Mouse (Mus musculus): ENCODE data around the gene Map3k6. TPM values are rescaled to one million over a fixed set of nuclear protein-coding genes. Genes with fewer than 3 reads are reported as not detected.

Gene Map3k6
- polyA plus RNA-seq, 1 experiment from 2014 or later: 2.8 TPM

DNA sequence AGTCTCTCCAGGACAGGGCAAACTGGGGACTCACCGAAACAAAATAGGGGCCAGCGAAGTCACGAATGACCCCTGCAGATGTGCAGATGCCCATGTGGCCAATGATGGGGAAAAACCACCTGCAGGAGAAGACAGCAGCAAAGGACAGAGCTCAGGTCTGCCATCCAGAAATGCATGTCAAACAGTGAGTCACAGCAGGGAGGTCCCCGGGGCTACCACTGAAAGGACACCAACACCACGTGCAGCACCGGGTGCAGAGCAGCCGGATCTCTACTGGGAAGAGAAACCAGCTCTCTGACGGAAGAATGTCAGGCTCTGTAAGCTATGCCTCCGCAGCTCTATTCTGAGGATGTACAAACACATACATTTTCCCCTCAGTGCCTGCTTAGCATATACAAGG is 30.3 kb downstream of the Map3k6 start:
- no peak for ATAC-seq (ENCODE audit: low FRiP score, low read depth)
- 90% methylated on average over 9 of the region's 9 CpGs for WGBS
- no peaks in the 10 kb centered on the region for H3K9me3 ChIP-seq
- peaks cover 2% of the 10 kb centered on the region for H3K4me1 ChIP-seq
- H3K27me3 ChIP-seq: no peaks in the 10 kb centered on the region
- H3K4me3 ChIP-seq: no peak overlapping the region
- no peak overlapping the region for H3K4me2 ChIP-seq (replicated peaks)
- no peak overlapping the region for H3K9ac ChIP-seq (replicated peaks)
- no peak overlapping the region for H3K27ac ChIP-seq (replicated peaks)
- H3K36me3 ChIP-seq: peaks cover 52% of the 10 kb centered on the region

DNA sequence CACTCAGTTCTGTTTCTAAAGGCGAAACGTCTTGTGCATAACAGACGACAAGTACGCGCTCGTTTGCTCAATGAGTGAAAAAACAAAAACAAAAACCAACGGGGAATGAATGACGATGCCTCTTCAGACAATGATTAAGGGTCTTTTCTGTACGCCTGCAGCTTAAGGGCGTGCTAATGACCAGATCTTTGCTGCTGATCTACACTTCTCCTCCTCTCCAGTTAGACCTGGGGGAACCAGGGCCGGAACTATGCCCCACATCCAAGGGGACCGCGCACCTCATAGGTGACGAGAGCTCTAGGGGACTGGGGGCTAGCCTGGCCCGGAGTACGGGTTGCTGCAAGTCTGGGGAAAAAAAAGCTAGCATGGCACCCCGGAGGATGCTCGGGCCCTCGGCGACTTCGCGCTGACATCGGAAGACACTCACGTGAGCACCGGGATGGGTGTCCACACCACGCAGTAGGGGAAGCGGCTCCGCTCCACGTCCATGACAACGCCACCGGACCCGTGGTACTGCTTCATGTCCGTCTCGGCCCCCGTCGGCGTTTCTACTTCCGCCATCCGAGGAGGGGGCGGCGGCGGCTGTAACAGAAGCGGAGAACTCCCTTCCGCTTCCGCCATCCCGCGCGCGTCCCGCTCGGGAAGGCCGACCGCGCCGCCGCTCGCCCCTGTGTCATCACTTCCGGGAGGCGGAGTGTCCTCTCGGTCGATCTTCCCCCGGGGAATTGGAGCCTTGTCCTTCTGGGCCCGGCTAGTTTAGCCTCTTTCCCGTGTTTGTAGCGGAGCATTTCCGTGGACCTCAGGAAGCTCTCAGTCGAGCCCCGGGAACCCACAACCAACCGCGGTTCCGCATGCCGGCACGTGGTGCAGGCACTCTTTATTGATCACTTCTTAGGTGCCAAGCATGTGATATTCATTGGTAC is 36.7 kb downstream of the Map3k6 start, which contains the start of gene Tmem222:
Gene Tmem222, minus strand, starts transcription at position 689 of the 923 bp plus-strand sequence.
- 0 out of 2 replicates have a peak, but pooled peaks cover 3% of the 10 kb centered on the region for H3K27me3 ChIP-seq
- peak within 1 kb of the TSS; percentile 79 for H3K9ac ChIP-seq (replicated peaks)
- peak within 1 kb of the TSS; percentile 91 for H3K27ac ChIP-seq (replicated peaks)
- no peaks in the 10 kb centered on the region for H3K9me3 ChIP-seq
- H3K4me3 ChIP-seq: peak within 1 kb of the TSS; percentile 86
- ATAC-seq (ENCODE audit: low FRiP score, low read depth): peak; percentile 88
- peak within 1 kb of the TSS; percentile 75 for H3K4me2 ChIP-seq (replicated peaks)
- WGBS: under 1% methylated on average over 73 of the region's 73 CpGs
- H3K4me1 ChIP-seq: peaks cover 29% of the 10 kb centered on the region
- 0 out of 2 replicates have a peak, but pooled peaks cover 4% of the 10 kb centered on the region for H3K36me3 ChIP-seq

DNA sequence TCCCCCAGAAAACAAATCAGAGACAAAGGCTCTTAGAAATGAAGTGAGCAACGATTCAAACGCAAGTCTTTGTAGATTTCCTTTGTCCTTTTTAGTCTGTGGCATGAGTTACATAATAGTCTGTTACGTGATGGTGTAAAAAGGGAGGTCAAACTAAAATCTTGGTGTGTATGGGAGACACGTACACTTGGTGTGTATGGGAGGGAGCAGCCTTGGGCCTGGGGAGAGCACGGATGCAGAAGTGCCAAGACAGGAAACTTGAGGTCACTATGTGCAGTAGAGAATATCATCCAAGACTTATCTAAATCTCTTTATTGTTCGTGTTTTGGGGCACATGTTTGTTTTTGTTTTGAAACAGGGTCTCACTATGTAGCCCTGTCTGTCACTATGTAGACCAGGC is 37.4 kb downstream of the Map3k6 start:
- ATAC-seq (ENCODE audit: low FRiP score, low read depth): no peak
- H3K4me2 ChIP-seq (replicated peaks): peak overlapping the region; percentile 75
- 29% methylated on average over 6 of the region's 6 CpGs for WGBS

DNA sequence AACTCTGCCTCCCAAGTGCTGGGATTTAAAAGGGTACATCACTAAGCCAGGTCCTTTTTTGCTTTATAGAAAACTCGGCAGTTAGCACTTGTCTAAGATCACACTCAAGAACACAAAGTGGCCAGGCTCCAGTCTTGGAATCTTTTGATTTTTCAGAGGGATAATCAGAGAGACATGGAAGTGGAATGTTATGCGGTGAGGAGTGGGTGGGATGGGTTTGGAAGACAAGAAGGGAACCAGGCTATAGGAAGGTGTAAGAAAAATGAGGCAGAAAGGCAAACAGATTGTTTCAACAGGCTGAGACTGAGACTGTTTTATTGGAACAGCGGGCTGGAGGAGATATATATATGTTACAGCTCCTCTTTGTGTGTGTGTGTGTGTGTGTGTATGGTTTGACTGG is 37.9 kb downstream of the Map3k6 start:
- no peak for ATAC-seq (ENCODE audit: low FRiP score, low read depth)
- 0 out of 2 replicates have a peak, but pooled peaks cover 3% of the 10 kb centered on the region for H3K27me3 ChIP-seq
- 0 out of 2 replicates have a peak, but pooled peaks cover 4% of the 10 kb centered on the region for H3K36me3 ChIP-seq
- H3K9me3 ChIP-seq: no peaks in the 10 kb centered on the region
- peak overlapping the region; percentile 75 for H3K4me2 ChIP-seq (replicated peaks)
- H3K4me3 ChIP-seq: peak overlapping the region; percentile 86
- no peak overlapping the region for H3K9ac ChIP-seq (replicated peaks)
- H3K4me1 ChIP-seq: peaks cover 35% of the 10 kb centered on the region
- H3K27ac ChIP-seq (replicated peaks): peak overlapping the region; percentile 91
- WGBS: 91% methylated on average over 3 of the region's 3 CpGs

More for the DNA sequence above, 37.4 kb downstream of the Map3k6 start:
- H3K27me3 ChIP-seq: 0 out of 2 replicates have a peak, but pooled peaks cover 3% of the 10 kb centered on the region
- peak overlapping the region; percentile 86 for H3K4me3 ChIP-seq
- no peaks in the 10 kb centered on the region for H3K9me3 ChIP-seq
- peaks cover 35% of the 10 kb centered on the region for H3K4me1 ChIP-seq
- peak overlapping the region; percentile 91 for H3K27ac ChIP-seq (replicated peaks)
- H3K9ac ChIP-seq (replicated peaks): peak overlapping the region; percentile 79
- H3K36me3 ChIP-seq: 0 out of 2 replicates have a peak, but pooled peaks cover 4% of the 10 kb centered on the region

DNA sequence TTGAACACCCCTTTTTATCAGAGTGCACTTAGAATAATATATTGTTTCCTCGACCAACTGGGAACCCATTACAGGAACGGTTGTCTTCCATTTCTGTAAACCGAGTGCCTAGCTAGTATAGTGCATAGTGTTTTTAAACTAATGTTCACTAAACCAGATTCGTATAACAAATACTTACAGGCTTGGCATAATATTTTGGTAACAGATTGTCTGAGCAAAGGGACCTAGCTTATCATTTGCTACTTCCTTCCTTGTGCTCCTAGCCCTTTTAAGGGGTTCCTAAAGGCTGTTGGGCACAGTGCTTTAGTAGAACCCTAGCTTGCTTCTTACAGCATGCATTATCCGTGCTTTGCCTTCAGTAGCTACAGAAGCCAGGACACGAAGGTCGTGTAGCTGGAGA is 40.9 kb downstream of the Map3k6 start:
- no peak for ATAC-seq (ENCODE audit: low FRiP score, low read depth)
- 48% methylated on average over 7 of the region's 7 CpGs for WGBS
- H3K4me2 ChIP-seq (replicated peaks): no peak overlapping the region
- H3K4me1 ChIP-seq: peaks cover 27% of the 10 kb centered on the region
- no peaks in the 10 kb centered on the region for H3K36me3 ChIP-seq
- H3K27ac ChIP-seq (replicated peaks): peak overlapping the region; percentile 79
- H3K9ac ChIP-seq (replicated peaks): no peak overlapping the region
- H3K4me3 ChIP-seq: no peak overlapping the region
- H3K27me3 ChIP-seq: 0 out of 2 replicates have a peak, but pooled peaks cover 3% of the 10 kb centered on the region
- H3K9me3 ChIP-seq: no peaks in the 10 kb centered on the region

DNA sequence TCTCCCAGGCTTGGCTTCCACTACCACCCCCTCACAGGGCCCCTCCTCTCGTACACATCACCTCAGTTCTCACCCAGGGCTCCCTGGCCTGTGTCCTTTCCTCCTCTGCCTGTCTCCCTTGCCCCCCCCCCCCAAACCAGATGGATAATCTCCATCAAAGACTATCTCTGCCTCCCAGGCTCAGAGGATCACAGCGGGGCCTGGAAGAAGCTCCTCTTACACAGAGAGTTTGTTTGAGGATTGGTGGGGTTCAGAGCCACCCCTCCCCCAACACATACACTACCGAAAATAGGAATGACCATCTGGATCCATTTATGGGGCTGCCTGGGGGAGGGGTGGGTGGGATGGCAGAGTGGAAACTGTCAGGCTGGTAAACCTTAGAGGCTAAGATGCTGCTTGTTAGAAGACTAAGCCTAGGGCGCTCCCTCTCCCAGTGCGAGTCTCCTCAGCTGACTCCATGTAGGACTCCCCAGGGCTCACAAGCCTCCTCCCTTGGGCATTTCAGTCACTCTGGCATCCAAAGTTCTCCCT is 41.4 kb downstream of the Map3k6 start:
- Histone ChIP-seq H3K27me3 (0 out of 2 replicates have a peak, but pooled peaks cover 3% of the 10 kb centered on the region), H3K4me1 (peaks cover 22% of the 10 kb centered on the region), H3K27ac (replicated peaks) (peak overlapping the region; percentile 79), H3K4me2 (replicated peaks) (peak overlapping the region; percentile 18; the same call in 1 of the 2 replicates), H3K9ac (replicated peaks) (no peak overlapping the region), H3K36me3 (no peaks in the 10 kb centered on the region), H3K4me3 (no peak overlapping the region), H3K9me3 (no peaks in the 10 kb centered on the region)
- WGBS: 15% methylated on average over 5 of the region's 5 CpGs
- peak; percentile 20; the same call in 1 of the 2 replicates for ATAC-seq (ENCODE audit: low FRiP score, low read depth)

DNA sequence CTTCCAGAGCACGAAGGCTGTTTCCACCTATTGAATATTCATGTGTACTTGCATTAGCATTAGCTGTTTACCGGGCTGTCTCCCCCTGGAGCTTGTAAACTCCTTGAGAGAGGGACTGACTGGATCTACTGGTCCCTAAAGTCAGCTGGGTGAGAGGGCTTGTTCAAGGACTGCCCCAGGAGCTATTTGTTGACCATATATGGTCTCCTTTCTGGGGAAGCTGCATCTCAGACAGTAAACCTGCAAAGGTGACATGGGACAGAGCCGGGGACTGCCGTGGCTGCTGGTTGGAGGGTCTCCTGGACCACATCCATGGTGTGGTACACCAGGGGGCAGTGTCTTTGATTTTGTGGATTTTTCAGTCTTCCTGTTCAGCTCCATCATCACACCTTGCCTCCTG is 42.0 kb downstream of the Map3k6 start:
- no peak overlapping the region for H3K4me3 ChIP-seq
- H3K4me1 ChIP-seq: peaks cover 22% of the 10 kb centered on the region
- 0 out of 2 replicates have a peak, but pooled peaks cover 3% of the 10 kb centered on the region for H3K27me3 ChIP-seq
- H3K9ac ChIP-seq (replicated peaks): no peak overlapping the region
- ATAC-seq (ENCODE audit: low FRiP score, low read depth): no peak
- peak overlapping the region; percentile 79 for H3K27ac ChIP-seq (replicated peaks)
- no peaks in the 10 kb centered on the region for H3K36me3 ChIP-seq
- no peaks in the 10 kb centered on the region for H3K9me3 ChIP-seq
- WGBS: 23% methylated on average over 4 of the region's 4 CpGs
- H3K4me2 ChIP-seq (replicated peaks): peak overlapping the region; percentile 18; the same call in 1 of the 2 replicates

DNA sequence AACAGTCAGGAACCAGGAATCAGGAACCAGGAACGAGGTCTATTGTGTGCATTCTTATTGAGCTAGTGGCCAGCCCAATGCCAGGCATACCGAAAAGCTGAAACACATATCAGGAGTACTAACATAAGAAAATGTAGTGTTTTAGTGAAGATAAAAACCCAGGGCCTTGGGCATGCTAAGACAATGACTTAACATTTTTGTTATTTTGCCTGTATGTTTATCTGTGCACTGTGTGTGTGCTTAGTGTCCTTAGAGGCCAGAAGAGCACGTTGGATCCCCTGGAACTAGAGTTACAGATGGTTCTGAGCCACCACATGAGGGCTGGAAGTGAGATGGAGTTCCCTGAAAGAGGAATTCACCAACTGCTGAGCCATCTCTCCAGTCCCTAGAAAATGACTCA is 44.7 kb downstream of the Map3k6 start:
- H3K27me3 ChIP-seq: 0 out of 2 replicates have a peak, but pooled peaks cover 3% of the 10 kb centered on the region
- no peak overlapping the region for H3K9ac ChIP-seq (replicated peaks)
- no peak overlapping the region for H3K4me3 ChIP-seq
- H3K4me1 ChIP-seq: peaks cover 16% of the 10 kb centered on the region
- 73% methylated on average over 3 of the region's 3 CpGs for WGBS
- no peak overlapping the region for H3K4me2 ChIP-seq (replicated peaks)
- H3K9me3 ChIP-seq: no peaks in the 10 kb centered on the region
- ATAC-seq (ENCODE audit: low FRiP score, low read depth): no peak
- H3K36me3 ChIP-seq: no peaks in the 10 kb centered on the region
- H3K27ac ChIP-seq (replicated peaks): no peak overlapping the region

DNA sequence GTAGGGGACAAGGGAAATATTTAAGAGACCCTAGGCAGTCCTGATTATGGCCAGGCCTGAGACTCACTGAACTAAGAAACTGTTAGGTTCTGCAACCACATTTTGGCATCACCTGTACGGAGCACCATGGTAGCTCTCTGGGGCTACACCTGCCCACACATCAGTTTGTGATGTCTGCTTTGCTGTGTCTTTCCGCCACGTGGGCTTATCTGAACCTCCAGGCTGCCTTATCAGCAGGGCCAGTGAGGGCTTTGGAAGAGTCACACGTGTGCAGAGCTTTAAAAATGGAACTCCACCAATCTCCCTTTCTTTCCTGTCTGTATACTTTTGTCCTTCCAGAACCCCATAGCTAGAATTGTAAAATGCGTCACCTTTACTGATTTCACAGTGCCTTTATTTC is 45.3 kb downstream of the Map3k6 start:
- no peak for ATAC-seq (ENCODE audit: low FRiP score, low read depth)
- WGBS: 87% methylated on average over 5 of the region's 5 CpGs

DNA sequence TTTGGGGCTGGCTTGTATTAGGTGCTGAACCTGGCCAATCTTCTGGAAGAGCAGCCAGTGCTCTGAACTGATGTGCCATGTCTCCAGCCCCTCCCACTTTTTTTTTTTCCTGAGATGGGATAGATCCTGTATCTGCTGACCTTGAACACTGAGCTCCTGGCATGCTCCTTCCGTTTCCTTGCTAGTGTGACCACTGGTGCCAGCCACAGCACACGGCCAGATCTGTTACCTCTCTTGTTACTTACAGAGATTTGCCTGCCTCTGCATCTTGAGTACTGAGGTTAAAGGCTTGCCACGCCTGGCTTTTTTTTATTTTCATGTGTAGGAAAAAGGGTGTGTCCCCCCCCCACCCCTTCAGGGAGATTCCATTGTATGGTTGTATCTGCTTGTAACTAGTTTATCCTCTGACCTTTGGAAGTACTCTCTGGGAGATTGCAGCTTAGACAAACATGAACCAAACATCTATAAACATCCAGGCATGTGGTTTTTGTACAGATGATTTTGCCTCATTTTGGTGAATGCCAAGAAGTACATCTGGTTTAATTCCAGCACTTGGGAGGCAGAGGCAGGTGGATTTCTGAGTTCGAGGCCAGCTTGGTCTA is 46.0 kb downstream of the Map3k6 start:
- Histone ChIP-seq H3K9ac (replicated peaks) (no peak overlapping the region), H3K4me1 (peaks cover 13% of the 10 kb centered on the region), H3K4me2 (replicated peaks) (no peak overlapping the region), H3K4me3 (no peak overlapping the region), H3K9me3 (no peaks in the 10 kb centered on the region), H3K27me3 (no peaks in the 10 kb centered on the region), H3K36me3 (no peaks in the 10 kb centered on the region), H3K27ac (replicated peaks) (no peak overlapping the region)
- no peak for ATAC-seq (ENCODE audit: low FRiP score, low read depth)
- 90% methylated on average over 4 of the region's 4 CpGs for WGBS

More for the DNA sequence above, 45.3 kb downstream of the Map3k6 start:
- Histone ChIP-seq H3K4me3 (no peak overlapping the region), H3K4me2 (replicated peaks) (no peak overlapping the region), H3K27me3 (0 out of 2 replicates have a peak, but pooled peaks cover 3% of the 10 kb centered on the region), H3K27ac (replicated peaks) (no peak overlapping the region), H3K4me1 (peaks cover 16% of the 10 kb centered on the region), H3K9me3 (no peaks in the 10 kb centered on the region), H3K36me3 (no peaks in the 10 kb centered on the region), H3K9ac (replicated peaks) (no peak overlapping the region)

DNA sequence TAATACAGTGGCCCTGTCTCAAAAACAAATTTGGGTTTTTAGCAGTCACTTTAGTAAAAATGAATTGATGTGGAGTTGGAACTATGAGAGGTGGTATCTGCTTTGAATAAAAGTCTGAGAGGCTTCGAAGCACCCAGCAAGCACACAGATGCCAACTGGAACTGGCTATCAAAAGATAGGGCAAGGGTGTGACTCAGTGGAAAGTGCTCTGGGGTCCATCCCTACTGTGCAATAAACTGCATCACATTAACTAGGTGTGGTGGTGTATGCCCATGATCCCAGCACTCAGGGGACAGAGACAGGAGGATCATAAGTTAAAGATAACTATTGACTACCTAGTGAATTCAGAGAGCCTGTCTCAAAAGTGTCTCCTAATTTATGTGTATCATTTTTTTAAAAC is 50.6 kb downstream of the Map3k6 start:
- Histone ChIP-seq H3K27ac (replicated peaks) (no peak overlapping the region), H3K4me3 (no peak overlapping the region), H3K27me3 (peaks cover 12% of the 10 kb centered on the region; the same call in 1 of the 2 replicates), H3K36me3 (peaks cover 23% of the 10 kb centered on the region), H3K4me2 (replicated peaks) (no peak overlapping the region), H3K9ac (replicated peaks) (no peak overlapping the region), H3K4me1 (peaks cover 23% of the 10 kb centered on the region), H3K9me3 (no peaks in the 10 kb centered on the region)
- 97% methylated on average over 1 of the region's 1 CpGs for WGBS
- ATAC-seq (ENCODE audit: low FRiP score, low read depth): no peak

All from midbrain, embryonic 12.5 days (tissue).